Mouse (Mus musculus): ENCODE data around the gene Rab8b. TPM values are rescaled to one million over a fixed set of nuclear protein-coding genes. Genes with fewer than 3 reads are reported as not detected.
"Not testable (repeated sequence)": the region's sequence is repeated elsewhere in the genome, so short reads cannot be mapped to it uniquely, and the experiment has no call there.

Gene Rab8b
- polyA plus RNA-seq, 1 experiment, result 25.3 TPM

GRCm38 (mm10) chr9:66899526-66899925, 20.0 kb downstream of the Rab8b start:
- H3K27ac ChIP-seq (ENCODE audit: control insufficient read depth, insufficient read depth, low read depth, low read length, poor library complexity), result peak overlapping the region; percentile 65; the same call in 1 of the 2 replicates

GRCm38 (mm10) chr9:66899072-66899471, 20.4 kb downstream of the Rab8b start:
- H3K27ac ChIP-seq (ENCODE audit: control insufficient read depth, insufficient read depth, low read depth, low read length, poor library complexity), result peak overlapping the region; percentile 65; the same call in 1 of the 2 replicates
- TF ChIP-seq CTCF (IDR thresholded peaks at IDR 0.05; ENCODE audit: control insufficient read depth, insufficient read depth, low read length), result no peak
- 14% methylated on average over 2 of the region's 2 CpGs for WGBS

More at GRCm38 (mm10) chr9:66899526-66899925, 20.0 kb downstream of the Rab8b start:
- Histone ChIP-seq H3K4me3 (replicated peaks; ENCODE audit: control insufficient read depth, low read depth, low read length) (no peak overlapping the region), H3K4me1 (ENCODE audit: control insufficient read depth, insufficient read depth, low read length) (peaks cover 8% of the 10 kb centered on the region)
- 82% methylated on average over 4 of the region's 4 CpGs for WGBS
- TF ChIP-seq CTCF (IDR thresholded peaks at IDR 0.05; ENCODE audit: control insufficient read depth, insufficient read depth, low read length) (no peak), POLR2A (IDR thresholded peaks at IDR 0.05; ENCODE audit: borderline replicate concordance, control insufficient read depth, low read depth, low read length) (no peak)

GRCm38 (mm10) chr9:66897851-66898250, 21.6 kb downstream of the Rab8b start:
- TF ChIP-seq CTCF (IDR thresholded peaks at IDR 0.05; ENCODE audit: control insufficient read depth, insufficient read depth, low read length), result no peak
- no peak for TF ChIP-seq POLR2A (IDR thresholded peaks at IDR 0.05; ENCODE audit: borderline replicate concordance, control insufficient read depth, low read depth, low read length)
- Histone ChIP-seq H3K4me1 (ENCODE audit: control insufficient read depth, insufficient read depth, low read length) (peaks cover 8% of the 10 kb centered on the region), H3K4me3 (replicated peaks; ENCODE audit: control insufficient read depth, low read depth, low read length) (no peak overlapping the region), H3K27ac (ENCODE audit: control insufficient read depth, insufficient read depth, low read depth, low read length, poor library complexity) (0 out of 2 replicates have a peak overlapping the region, but pooled peaks have one; percentile 7)
- 25% methylated on average over 6 of the region's 6 CpGs for WGBS

More at GRCm38 (mm10) chr9:66899072-66899471, 20.4 kb downstream of the Rab8b start:
- H3K4me3 ChIP-seq (replicated peaks; ENCODE audit: control insufficient read depth, low read depth, low read length), result no peak overlapping the region
- H3K4me1 ChIP-seq (ENCODE audit: control insufficient read depth, insufficient read depth, low read length), result peaks cover 8% of the 10 kb centered on the region

GRCm38 (mm10) chr9:66896951-66897350, 22.5 kb downstream of the Rab8b start:
- no peak overlapping the region for H3K27ac ChIP-seq (ENCODE audit: control insufficient read depth, insufficient read depth, low read depth, low read length, poor library complexity)
- 88% methylated on average over 6 of the region's 6 CpGs for WGBS
- H3K4me1 ChIP-seq (ENCODE audit: control insufficient read depth, insufficient read depth, low read length), result peaks cover 8% of the 10 kb centered on the region
- H3K4me3 ChIP-seq (replicated peaks; ENCODE audit: control insufficient read depth, low read depth, low read length), result no peak overlapping the region
- TF ChIP-seq POLR2A (IDR thresholded peaks at IDR 0.05; ENCODE audit: borderline replicate concordance, control insufficient read depth, low read depth, low read length), result no peak
- no peak for TF ChIP-seq CTCF (IDR thresholded peaks at IDR 0.05; ENCODE audit: control insufficient read depth, insufficient read depth, low read length)

GRCm38 (mm10) chr9:66895995-66896394, 23.5 kb downstream of the Rab8b start:
- no peak overlapping the region for H3K27ac ChIP-seq (ENCODE audit: control insufficient read depth, insufficient read depth, low read depth, low read length, poor library complexity)
- TF ChIP-seq POLR2A (IDR thresholded peaks at IDR 0.05; ENCODE audit: borderline replicate concordance, control insufficient read depth, low read depth, low read length) (no peak), CTCF (IDR thresholded peaks at IDR 0.05; ENCODE audit: control insufficient read depth, insufficient read depth, low read length) (no peak)
- WGBS, result 62% methylated on average over 5 of the region's 5 CpGs
- H3K4me1 ChIP-seq (ENCODE audit: control insufficient read depth, insufficient read depth, low read length), result peaks cover 8% of the 10 kb centered on the region
- H3K4me3 ChIP-seq (replicated peaks; ENCODE audit: control insufficient read depth, low read depth, low read length), result no peak overlapping the region

GRCm38 (mm10) chr9:66895035-66895779, 24.3 kb downstream of the Rab8b start:
- Histone ChIP-seq H3K4me3 (replicated peaks; ENCODE audit: control insufficient read depth, low read depth, low read length) (no peak overlapping the region), H3K27ac (ENCODE audit: control insufficient read depth, insufficient read depth, low read depth, low read length, poor library complexity) (peak overlapping the region; percentile 28), H3K4me1 (ENCODE audit: control insufficient read depth, insufficient read depth, low read length) (peaks cover 10% of the 10 kb centered on the region)
- TF ChIP-seq POLR2A (IDR thresholded peaks at IDR 0.05; ENCODE audit: borderline replicate concordance, control insufficient read depth, low read depth, low read length) (no peak), CTCF (IDR thresholded peaks at IDR 0.05; ENCODE audit: control insufficient read depth, insufficient read depth, low read length) (no peak)
- 21% methylated on average over 10 of the region's 10 CpGs for WGBS

GRCm38 (mm10) chr9:66894421-66894820, 25.1 kb downstream of the Rab8b start:
- WGBS, result 45% methylated on average over 1 of the region's 1 CpGs
- Histone ChIP-seq H3K4me3 (replicated peaks; ENCODE audit: control insufficient read depth, low read depth, low read length) (no peak overlapping the region), H3K27ac (ENCODE audit: control insufficient read depth, insufficient read depth, low read depth, low read length, poor library complexity) (no peak overlapping the region), H3K4me1 (ENCODE audit: control insufficient read depth, insufficient read depth, low read length) (peaks cover 9% of the 10 kb centered on the region)
- no peak for TF ChIP-seq POLR2A (IDR thresholded peaks at IDR 0.05; ENCODE audit: borderline replicate concordance, control insufficient read depth, low read depth, low read length)
- TF ChIP-seq CTCF (IDR thresholded peaks at IDR 0.05; ENCODE audit: control insufficient read depth, insufficient read depth, low read length), result no peak

GRCm38 (mm10) chr9:66892456-66892855, 27.0 kb downstream of the Rab8b start:
- 98% methylated on average over 4 of the region's 4 CpGs for WGBS
- H3K4me3 ChIP-seq (replicated peaks; ENCODE audit: control insufficient read depth, low read depth, low read length); H3K27ac ChIP-seq (ENCODE audit: control insufficient read depth, insufficient read depth, low read depth, low read length, poor library complexity); H3K4me1 ChIP-seq (ENCODE audit: control insufficient read depth, insufficient read depth, low read length): not testable (repeated sequence)
